Mouse (Mus musculus) heart, embryonic 15.5 days (tissue): ENCODE results near the gene Tmem38a. TPM values are rescaled to one million over a fixed set of nuclear protein-coding genes. Genes with fewer than 3 reads are reported as not detected.

Experiments
- ATAC-seq: fragments of 200-750 bp; cut with Nextera tagmentation; replicated peaks from 2 replicates; pipeline ENCODE4 v1.8.0; 2017; ENCODE audit warnings: low read depth, moderate TSS enrichment; ENCODE audit not compliant: insufficient number of reproducible peaks, insufficient read depth, low FRiP score
- H3K27ac ChIP-seq: fragments of 300-500 bp; sonication (generic); 2 replicates; pipeline ENCODE4 v1.5.1; 2015; ENCODE audit warnings: mild to moderate bottlenecking, inconsistent platforms
- H3K27me3 ChIP-seq: fragments of 300-500 bp; sonication (generic); 2 replicates; pipeline ENCODE4 v1.6.1; 2015; ENCODE audit warnings: inconsistent platforms
- H3K36me3 ChIP-seq: fragments of 300-500 bp; sonication (generic); 2 replicates; pipeline ENCODE4 v1.6.1; 2015; ENCODE audit warnings: mild to moderate bottlenecking, inconsistent platforms
- H3K4me1 ChIP-seq: fragments of 300-500 bp; sonication (generic); replicated peaks from 2 replicates; pipeline ENCODE4 v1.6.1; 2015; ENCODE audit warnings: inconsistent platforms
- H3K4me2 ChIP-seq: fragments of 300-500 bp; sonication (generic); 2 replicates; pipeline ENCODE4 v1.6.1; 2015; ENCODE audit warnings: inconsistent platforms, mild to moderate bottlenecking, moderate library complexity
- H3K4me3 ChIP-seq: fragments of 300-500 bp; sonication (generic); 2 replicates; pipeline ENCODE4 v1.5.1; 2015; ENCODE audit warnings: mild to moderate bottlenecking, inconsistent platforms
- H3K9ac ChIP-seq: fragments of 300-500 bp; sonication (generic); 2 replicates; pipeline ENCODE4 v1.6.1; 2015; ENCODE audit warnings: mild to moderate bottlenecking, inconsistent platforms
- H3K9me3 ChIP-seq: fragments of 300-500 bp; sonication (generic); replicated peaks from 2 replicates; pipeline ENCODE4 v1.6.1; 2016; ENCODE audit warnings: inconsistent platforms
- WGBS: fragments of 180-500 bp; shearing (Covaris S2); methylation state at CpG from one replicate; pipeline ENCODE4 v1.1.7; 2015; ENCODE audit warnings: mixed read lengths; 5-methylcytosine and 5-hydroxymethylcytosine counted together
- polyA plus RNA-seq: library from polyadenylated mRNA; unstranded; fragments of >200 nt; fragmentation: Nextera tagmentation; extraction: Ambion mirVana; gene quantifications from 2 replicates; pipeline ENCODE4 v1.2.1, GENCODE M21; 2015

Gene Tmem38a
- polyA plus RNA-seq, 1 experiment from 2014 or later: 87.4 TPM

DNA sequence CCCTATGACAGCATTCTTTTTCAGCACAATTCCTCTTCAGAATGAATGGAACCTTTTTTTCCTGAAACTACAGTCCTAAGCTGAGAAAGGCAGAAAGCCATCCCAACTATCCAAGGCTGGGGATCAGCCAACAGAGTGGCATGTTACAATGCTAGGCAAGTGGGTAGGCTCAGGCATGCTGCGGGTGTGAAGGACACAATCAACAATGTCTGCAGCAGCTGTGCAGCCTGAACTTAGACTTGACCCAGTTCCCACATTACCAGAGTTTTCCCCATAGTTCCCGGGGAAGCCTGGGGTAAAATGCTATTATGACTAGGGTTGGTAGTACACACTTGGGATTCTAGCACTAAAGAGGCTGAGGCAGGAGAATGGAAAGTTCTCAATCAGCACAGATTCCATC lies 5.9 kb upstream of the Tmem38a start:
- no peak overlapping the region for H3K4me3 ChIP-seq
- no peak for ATAC-seq
- H3K27ac ChIP-seq: no peak overlapping the region
- no peak overlapping the region for H3K9ac ChIP-seq
- H3K36me3 ChIP-seq: peaks cover 56% of the 10 kb centered on the region
- H3K27me3 ChIP-seq: no peaks in the 10 kb centered on the region
- no peaks in the 10 kb centered on the region for H3K9me3 ChIP-seq
- WGBS: 89% methylated on average over 2 of the region's 2 CpGs
- no peak overlapping the region for H3K4me2 ChIP-seq
- peaks cover 35% of the 10 kb centered on the region for H3K4me1 ChIP-seq

DNA sequence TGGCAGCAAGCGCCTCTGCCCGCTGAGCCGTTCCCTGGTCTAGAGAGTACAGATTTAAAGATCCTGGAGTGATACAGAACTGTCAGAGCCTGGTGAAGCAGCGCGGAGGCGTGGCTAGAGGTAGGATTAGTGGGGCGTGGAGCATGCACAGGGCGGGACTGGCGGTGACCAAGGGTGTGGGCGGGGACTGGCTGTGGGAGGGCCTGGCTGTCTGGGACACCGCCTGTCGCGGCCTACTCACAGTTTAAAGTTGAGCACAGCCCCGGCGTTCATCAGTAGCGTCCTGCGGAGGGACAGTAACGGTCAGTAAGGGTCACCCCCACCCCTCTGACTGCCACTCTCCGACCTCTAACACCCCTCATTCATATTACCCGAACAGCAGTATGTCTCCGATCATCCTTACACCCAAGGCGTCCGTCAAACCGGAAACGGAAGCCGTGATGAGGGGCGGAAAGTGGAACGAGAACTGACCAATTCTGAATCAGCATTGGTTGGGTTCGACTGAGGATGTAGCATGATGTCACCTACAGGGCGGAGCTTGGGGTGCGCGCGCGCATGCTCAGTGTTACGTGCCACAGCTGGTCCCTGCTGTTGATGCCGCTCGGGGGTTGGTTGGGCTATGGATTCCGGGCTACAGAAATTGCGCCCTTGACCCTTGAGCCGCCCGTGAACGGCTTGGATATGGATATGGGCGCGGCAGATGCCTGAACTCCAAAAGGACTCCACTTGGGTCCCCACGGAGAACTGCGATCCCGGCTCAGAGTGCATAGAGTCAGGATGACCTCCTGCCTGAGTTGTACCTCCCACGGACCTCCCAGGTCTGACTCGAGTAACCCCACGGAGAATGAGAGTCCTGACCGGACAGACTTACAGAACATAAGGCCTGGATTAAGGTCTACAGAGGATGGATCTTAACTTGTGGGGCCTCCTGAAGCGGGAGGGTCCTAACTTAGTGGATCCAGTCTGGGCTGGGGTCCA lies 933 bp upstream of the Tmem38a start, which contains the start of gene Smim7:
Smim7 (minus strand) TSS at position 456 of the 978 bp plus-strand sequence.
- H3K9me3 ChIP-seq: no peaks in the 10 kb centered on the region
- peak within 1 kb of the TSS; percentile 97 for H3K27ac ChIP-seq
- H3K9ac ChIP-seq: peak within 1 kb of the TSS; percentile 72
- under 1% methylated on average over 52 of the region's 52 CpGs for WGBS
- H3K4me3 ChIP-seq: peak within 1 kb of the TSS; percentile 62
- ATAC-seq: peak; percentile 95
- peaks cover 26% of the 10 kb centered on the region for H3K4me1 ChIP-seq
- H3K27me3 ChIP-seq: no peaks in the 10 kb centered on the region
- H3K36me3 ChIP-seq: peaks cover 34% of the 10 kb centered on the region
- peak within 1 kb of the TSS; percentile 70 for H3K4me2 ChIP-seq

DNA sequence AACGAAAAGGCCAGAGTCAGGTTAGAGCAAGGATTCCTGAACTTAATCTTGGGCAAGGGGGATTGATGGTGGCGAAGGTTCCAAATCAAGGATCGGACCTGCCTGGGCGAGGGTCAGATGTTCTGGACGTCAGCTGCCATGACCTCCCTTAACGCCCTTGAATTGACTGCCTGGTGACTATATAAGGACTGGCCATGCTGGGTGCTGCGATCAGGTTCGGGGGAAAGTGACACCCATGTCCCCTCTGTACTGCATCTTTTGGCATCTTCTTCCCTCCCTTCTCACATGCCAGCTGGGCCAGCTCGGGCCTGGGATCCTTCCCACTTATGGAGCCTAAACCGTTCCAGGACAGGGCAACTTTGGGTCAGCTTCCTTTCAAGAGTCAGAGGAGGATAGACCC lies 652 bp downstream of the Tmem38a start:
- ATAC-seq: no peak
- Histone ChIP-seq H3K27me3 (no peaks in the 10 kb centered on the region), H3K4me3 (peak overlapping the region; percentile 62), H3K27ac (peak overlapping the region; percentile 97), H3K4me2 (peak overlapping the region; percentile 70), H3K4me1 (peaks cover 27% of the 10 kb centered on the region), H3K9me3 (no peaks in the 10 kb centered on the region), H3K9ac (peak overlapping the region; percentile 72), H3K36me3 (peaks cover 19% of the 10 kb centered on the region)
- 11% methylated on average over 10 of the region's 10 CpGs for WGBS

GRCm38 (mm10) chr8:72573450-72573849 lies 1.6 kb downstream of the Tmem38a start:
- WGBS: 66% methylated on average over 6 of the region's 6 CpGs
- H3K9me3 ChIP-seq: no peaks in the 10 kb centered on the region
- peaks cover 9% of the 10 kb centered on the region for H3K36me3 ChIP-seq
- peak overlapping the region; percentile 70 for H3K4me2 ChIP-seq
- H3K4me3 ChIP-seq: peak overlapping the region; percentile 62
- H3K27ac ChIP-seq: 0 out of 2 replicates have a peak overlapping the region, but pooled peaks have one; percentile 16
- peaks cover 36% of the 10 kb centered on the region for H3K4me1 ChIP-seq
- peak overlapping the region; percentile 10; the same call in 1 of the 2 replicates for H3K9ac ChIP-seq
- H3K27me3 ChIP-seq: no peaks in the 10 kb centered on the region
- ATAC-seq: no peak

GRCm38 (mm10) chr8:72575915-72576314 lies 4.1 kb downstream of the Tmem38a start:
- Histone ChIP-seq H3K9ac (no peak overlapping the region), H3K36me3 (peaks cover 10% of the 10 kb centered on the region; the same call in 1 of the 2 replicates), H3K4me1 (peaks cover 33% of the 10 kb centered on the region), H3K4me3 (no peak overlapping the region), H3K27ac (no peak overlapping the region), H3K4me2 (no peak overlapping the region), H3K9me3 (no peaks in the 10 kb centered on the region), H3K27me3 (no peaks in the 10 kb centered on the region)
- ATAC-seq: no peak
- 89% methylated on average over 6 of the region's 6 CpGs for WGBS

DNA sequence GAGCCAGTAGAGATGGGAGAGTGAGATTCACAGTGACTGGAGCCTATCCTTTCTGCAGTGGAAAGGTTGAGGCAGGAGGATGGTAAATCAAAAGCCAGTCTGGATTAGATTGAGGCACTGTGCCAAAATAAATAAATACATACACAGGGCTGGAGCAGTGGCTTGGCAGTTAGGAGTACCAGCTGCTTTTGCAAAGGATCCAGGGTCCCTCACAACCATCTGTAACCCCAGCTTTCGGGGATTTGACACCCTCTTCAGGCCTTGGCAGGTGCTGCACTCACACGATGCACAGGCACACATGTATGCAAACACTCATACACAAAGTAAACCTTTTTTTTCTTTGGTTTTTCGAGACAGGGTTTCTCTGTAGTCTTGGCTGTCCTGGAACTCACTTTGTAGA lies 5.4 kb downstream of the Tmem38a start:
- H3K4me3 ChIP-seq: no peak overlapping the region
- no peak for ATAC-seq
- H3K4me1 ChIP-seq: peaks cover 33% of the 10 kb centered on the region
- no peaks in the 10 kb centered on the region for H3K9me3 ChIP-seq
- H3K36me3 ChIP-seq: peaks cover 23% of the 10 kb centered on the region
- WGBS: 85% methylated on average over 3 of the region's 3 CpGs
- H3K27me3 ChIP-seq: no peaks in the 10 kb centered on the region
- H3K27ac ChIP-seq: peak overlapping the region; percentile 74
- H3K4me2 ChIP-seq: no peak overlapping the region
- H3K9ac ChIP-seq: no peak overlapping the region

GRCm38 (mm10) chr8:72577941-72578340 lies 6.1 kb downstream of the Tmem38a start:
- H3K27ac ChIP-seq: peak overlapping the region; percentile 74
- H3K4me1 ChIP-seq: peaks cover 35% of the 10 kb centered on the region
- WGBS: 50% methylated on average over 1 of the region's 1 CpGs
- peak overlapping the region; percentile 23 for H3K4me2 ChIP-seq
- peaks cover 25% of the 10 kb centered on the region for H3K36me3 ChIP-seq
- H3K4me3 ChIP-seq: no peak overlapping the region
- no peaks in the 10 kb centered on the region for H3K27me3 ChIP-seq
- peak; percentile 51; the same call in 1 of the 2 replicates for ATAC-seq
- H3K9me3 ChIP-seq: no peaks in the 10 kb centered on the region
- H3K9ac ChIP-seq: no peak overlapping the region

DNA sequence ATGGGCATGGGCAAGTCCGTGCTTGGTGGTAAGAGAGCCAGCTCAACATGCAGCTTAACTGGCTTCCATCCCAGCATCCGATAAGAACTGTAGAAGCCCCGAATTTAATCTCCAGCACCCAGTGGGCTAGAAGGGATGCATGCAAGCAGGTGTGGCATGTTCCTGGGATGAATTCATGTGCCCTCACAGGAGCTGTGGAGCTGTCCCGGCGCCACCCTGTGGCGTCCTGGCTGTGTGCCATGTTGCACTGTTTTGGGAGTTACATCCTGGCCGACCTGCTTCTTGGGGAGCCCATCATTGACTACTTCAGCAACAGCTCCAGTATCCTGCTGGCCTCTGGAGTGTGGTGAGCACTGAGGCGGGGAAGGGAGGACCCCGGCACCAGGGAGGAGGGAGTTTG lies 7.5 kb downstream of the Tmem38a start:
- Histone ChIP-seq H3K4me3 (no peak overlapping the region), H3K4me2 (no peak overlapping the region), H3K27me3 (no peaks in the 10 kb centered on the region), H3K4me1 (peaks cover 40% of the 10 kb centered on the region), H3K36me3 (peaks cover 25% of the 10 kb centered on the region), H3K27ac (no peak overlapping the region), H3K9me3 (no peaks in the 10 kb centered on the region), H3K9ac (no peak overlapping the region)
- WGBS: 54% methylated on average over 9 of the region's 9 CpGs
- ATAC-seq: no peak

DNA sequence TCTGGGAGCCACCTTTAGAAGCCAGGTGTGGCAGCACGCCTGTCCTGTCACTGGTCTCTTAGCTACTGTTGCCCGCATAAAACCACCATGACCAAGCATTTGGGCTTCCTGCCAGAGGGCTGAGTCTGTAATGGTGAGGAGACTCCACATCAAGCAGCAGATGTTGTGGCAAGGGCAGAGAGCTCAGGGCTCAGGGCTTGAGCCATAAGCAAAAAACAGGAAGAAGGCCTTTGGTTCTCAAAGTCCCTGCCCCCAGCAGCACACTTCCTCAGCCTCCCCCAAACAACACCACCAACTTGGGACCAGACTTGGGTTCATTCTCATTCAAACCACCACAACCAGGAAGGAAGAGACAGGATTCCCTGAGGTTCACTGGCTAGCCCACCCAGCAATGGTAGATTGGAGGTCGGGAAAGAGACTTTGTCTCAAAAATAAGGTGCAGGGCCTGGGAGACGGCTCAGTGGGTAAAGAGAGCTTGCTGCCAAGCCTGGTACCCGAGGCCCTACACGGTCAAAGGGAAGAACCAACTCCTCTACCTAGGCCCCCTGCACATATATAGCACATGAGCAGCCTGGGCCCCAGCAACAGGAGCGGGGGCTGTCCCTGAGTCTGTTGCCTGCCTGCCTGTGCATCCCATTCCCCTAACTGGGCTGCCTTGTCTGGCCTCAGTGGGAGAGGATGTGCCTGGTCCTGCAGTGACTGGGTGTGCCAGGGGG lies 11.4 kb downstream of the Tmem38a start:
- Histone ChIP-seq H3K27ac (peak overlapping the region; percentile 72), H3K9me3 (no peaks in the 10 kb centered on the region), H3K36me3 (peaks cover 30% of the 10 kb centered on the region), H3K4me1 (peaks cover 46% of the 10 kb centered on the region), H3K4me2 (no peak overlapping the region), H3K4me3 (no peak overlapping the region), H3K9ac (no peak overlapping the region), H3K27me3 (no peaks in the 10 kb centered on the region)
- ATAC-seq: 0 out of 2 replicates have a peak, but pooled peaks have one; percentile 16
- WGBS: 61% methylated on average over 7 of the region's 7 CpGs

- H3K4me2 ChIP-seq: no peak overlapping the region
- ATAC-seq: no peak
- no peaks in the 10 kb centered on the region for H3K27me3 ChIP-seq
- H3K9ac ChIP-seq: no peak overlapping the region
- H3K27ac ChIP-seq: peak overlapping the region; percentile 72
- no peak overlapping the region for H3K4me3 ChIP-seq
- H3K4me1 ChIP-seq: peaks cover 45% of the 10 kb centered on the region
- peaks cover 30% of the 10 kb centered on the region for H3K36me3 ChIP-seq
- no peaks in the 10 kb centered on the region for H3K9me3 ChIP-seq
- WGBS: 51% methylated on average over 6 of the region's 6 CpGs
Measured at GRCm38 (mm10) chr8:72584390-72584789, 12.5 kb downstream of the Tmem38a start.

GRCm38 (mm10) chr8:72587806-72588205 lies 16.0 kb downstream of the Tmem38a start:
- H3K27ac ChIP-seq: peak overlapping the region; percentile 84
- H3K9ac ChIP-seq: no peak overlapping the region
- no peaks in the 10 kb centered on the region for H3K27me3 ChIP-seq
- no peaks in the 10 kb centered on the region for H3K9me3 ChIP-seq
- peak overlapping the region; percentile 39 for H3K4me2 ChIP-seq
- WGBS: 35% methylated on average over 6 of the region's 6 CpGs
- peak; percentile 33; the same call in 1 of the 2 replicates for ATAC-seq
- peaks cover 5% of the 10 kb centered on the region; the same call in 1 of the 2 replicates for H3K36me3 ChIP-seq
- H3K4me1 ChIP-seq: peaks cover 41% of the 10 kb centered on the region
- H3K4me3 ChIP-seq: no peak overlapping the region
